Mouse (Mus musculus): ENCODE results near the gene Cbx3. TPM values are rescaled to one million over a fixed set of nuclear protein-coding genes. Genes with fewer than 3 reads are reported as not detected.

Gene Cbx3
- polyA plus RNA-seq, 1 experiment from 2014 or later, result 591 TPM

- H3K9me3 ChIP-seq (replicated peaks; ENCODE audit: control insufficient read depth, low read length), result no peaks in the 10 kb centered on the region
- H3K27ac ChIP-seq (ENCODE audit: low read depth, low read length), result no peak overlapping the region
- H3K27me3 ChIP-seq (replicated peaks; ENCODE audit: control insufficient read depth, insufficient read depth, low read length), result no peaks in the 10 kb centered on the region
- H3K4me2 ChIP-seq (ENCODE audit: low read length), result peak overlapping the region; percentile 72
- peaks cover 22% of the 10 kb centered on the region for H3K4me1 ChIP-seq (ENCODE audit: control insufficient read depth, insufficient read depth, low read length)
- peak overlapping the region; percentile 53 for H3K9ac ChIP-seq (ENCODE audit: low read length)
- ATAC-seq (no peak), DNase-seq (ENCODE audit: low spot score) (peak; percentile 73)
- H3K4me3 ChIP-seq (ENCODE audit: low read depth, low read length), result peak overlapping the region; percentile 100
- peaks cover 48% of the 10 kb centered on the region for H3K36me3 ChIP-seq (ENCODE audit: control insufficient read depth, insufficient read depth, low read length)
- WGBS, result under 1% methylated on average over 2 of the region's 2 CpGs
Observed at GRCm38 (mm10) chr6:51467649-51468048, 2.5 kb upstream of the Cbx3 start.

GRCm38 (mm10) chr6:51468891-51469561 lies 1.1 kb upstream of the Cbx3 start:
- H3K4me1 ChIP-seq (ENCODE audit: control insufficient read depth, insufficient read depth, low read length), result peaks cover 33% of the 10 kb centered on the region

GRCm38 (mm10) chr6:51469715-51470310 lies 347 bp upstream of the Cbx3 start, which contains the start of gene Hnrnpa2b1:
Gene Hnrnpa2b1 (minus strand): TSS chr6:51469894.
- H3K4me2 ChIP-seq (ENCODE audit: low read length), result peak within 1 kb of the TSS; percentile 81
- WGBS, result under 1% methylated on average over 63 of the region's 63 CpGs
- H3K27me3 ChIP-seq (replicated peaks; ENCODE audit: control insufficient read depth, insufficient read depth, low read length), result no peaks in the 10 kb centered on the region
- H3K9me3 ChIP-seq (replicated peaks; ENCODE audit: control insufficient read depth, low read length), result no peaks in the 10 kb centered on the region
- DNase-seq (ENCODE audit: low spot score) (peak; percentile 100), ATAC-seq (peak; percentile 88)
- H3K4me1 ChIP-seq (ENCODE audit: control insufficient read depth, insufficient read depth, low read length), result peaks cover 33% of the 10 kb centered on the region
- H3K4me3 ChIP-seq (ENCODE audit: low read depth, low read length), result peak within 1 kb of the TSS; percentile 100
- H3K27ac ChIP-seq (ENCODE audit: low read depth, low read length), result peak within 1 kb of the TSS; percentile 100
- peak within 1 kb of the TSS; percentile 100 for H3K9ac ChIP-seq (ENCODE audit: low read length)
- peaks cover 50% of the 10 kb centered on the region for H3K36me3 ChIP-seq (ENCODE audit: control insufficient read depth, insufficient read depth, low read length)

More at GRCm38 (mm10) chr6:51468891-51469561, 1.1 kb upstream of the Cbx3 start:
- Histone ChIP-seq H3K4me2 (ENCODE audit: low read length) (peak overlapping the region; percentile 72), H3K9me3 (replicated peaks; ENCODE audit: control insufficient read depth, low read length) (no peaks in the 10 kb centered on the region), H3K4me3 (ENCODE audit: low read depth, low read length) (peak overlapping the region; percentile 100), H3K27me3 (replicated peaks; ENCODE audit: control insufficient read depth, insufficient read depth, low read length) (no peaks in the 10 kb centered on the region), H3K27ac (ENCODE audit: low read depth, low read length) (peak overlapping the region; percentile 100), H3K9ac (ENCODE audit: low read length) (peak overlapping the region; percentile 100), H3K36me3 (ENCODE audit: control insufficient read depth, insufficient read depth, low read length) (peaks cover 49% of the 10 kb centered on the region)
- WGBS, result under 1% methylated on average over 63 of the region's 63 CpGs
- ATAC-seq, result peak; percentile 30
- DNase-seq (ENCODE audit: low spot score), result peak; percentile 83

GRCm38 (mm10) chr6:51471179-51471505 lies 982 bp downstream of the Cbx3 start:
- Histone ChIP-seq H3K27me3 (replicated peaks; ENCODE audit: control insufficient read depth, insufficient read depth, low read length) (no peaks in the 10 kb centered on the region), H3K4me1 (ENCODE audit: control insufficient read depth, insufficient read depth, low read length) (peaks cover 29% of the 10 kb centered on the region), H3K9ac (ENCODE audit: low read length) (peak overlapping the region; percentile 100), H3K4me2 (ENCODE audit: low read length) (peak overlapping the region; percentile 81), H3K4me3 (ENCODE audit: low read depth, low read length) (peak overlapping the region; percentile 100), H3K9me3 (replicated peaks; ENCODE audit: control insufficient read depth, low read length) (no peaks in the 10 kb centered on the region), H3K27ac (ENCODE audit: low read depth, low read length) (peak overlapping the region; percentile 100), H3K36me3 (ENCODE audit: control insufficient read depth, insufficient read depth, low read length) (peaks cover 49% of the 10 kb centered on the region)
- ATAC-seq (no peak), DNase-seq (ENCODE audit: low spot score) (no peak)
- WGBS, result 0% methylated on average over 10 of the region's 10 CpGs

- no peaks in the 10 kb centered on the region for H3K9me3 ChIP-seq (replicated peaks; ENCODE audit: control insufficient read depth, low read length)
- DNase-seq (ENCODE audit: low spot score) (no peak), ATAC-seq (no peak)
- peak overlapping the region; percentile 100; the same call in 1 of the 2 replicates for H3K27ac ChIP-seq (ENCODE audit: low read depth, low read length)
- H3K4me1 ChIP-seq (ENCODE audit: control insufficient read depth, insufficient read depth, low read length), result peaks cover 23% of the 10 kb centered on the region
- H3K9ac ChIP-seq (ENCODE audit: low read length), result peak overlapping the region; percentile 100
- H3K4me2 ChIP-seq (ENCODE audit: low read length), result peak overlapping the region; percentile 81
- peaks cover 48% of the 10 kb centered on the region for H3K36me3 ChIP-seq (ENCODE audit: control insufficient read depth, insufficient read depth, low read length)
- H3K27me3 ChIP-seq (replicated peaks; ENCODE audit: control insufficient read depth, insufficient read depth, low read length), result no peaks in the 10 kb centered on the region
- peak overlapping the region; percentile 100 for H3K4me3 ChIP-seq (ENCODE audit: low read depth, low read length)
- WGBS, result 14% methylated on average over 3 of the region's 3 CpGs
Observed at GRCm38 (mm10) chr6:51471782-51472181, 1.6 kb downstream of the Cbx3 start.

- no peaks in the 10 kb centered on the region for H3K9me3 ChIP-seq (replicated peaks; ENCODE audit: control insufficient read depth, low read length)
- peak overlapping the region; percentile 81 for H3K4me2 ChIP-seq (ENCODE audit: low read length)
- DNase-seq (ENCODE audit: low spot score) (no peak), ATAC-seq (no peak)
- H3K27me3 ChIP-seq (replicated peaks; ENCODE audit: control insufficient read depth, insufficient read depth, low read length), result no peaks in the 10 kb centered on the region
- 33% methylated on average over 4 of the region's 4 CpGs for WGBS
- peak overlapping the region; percentile 100 for H3K9ac ChIP-seq (ENCODE audit: low read length)
- peaks cover 48% of the 10 kb centered on the region for H3K36me3 ChIP-seq (ENCODE audit: control insufficient read depth, insufficient read depth, low read length)
- peak overlapping the region; percentile 100 for H3K4me3 ChIP-seq (ENCODE audit: low read depth, low read length)
- H3K4me1 ChIP-seq (ENCODE audit: control insufficient read depth, insufficient read depth, low read length), result peaks cover 19% of the 10 kb centered on the region
- no peak overlapping the region for H3K27ac ChIP-seq (ENCODE audit: low read depth, low read length)
Observed at GRCm38 (mm10) chr6:51472213-51472612, 2.1 kb downstream of the Cbx3 start.

- DNase-seq (ENCODE audit: low spot score), result no peak
- H3K9ac ChIP-seq (ENCODE audit: low read length), result no peak overlapping the region
- no peaks in the 10 kb centered on the region for H3K9me3 ChIP-seq (replicated peaks; ENCODE audit: control insufficient read depth, low read length)
- 93% methylated on average over 4 of the region's 4 CpGs for WGBS
- H3K4me3 ChIP-seq (ENCODE audit: low read depth, low read length), result no peak overlapping the region
- ATAC-seq, result no peak
- H3K27me3 ChIP-seq (replicated peaks; ENCODE audit: control insufficient read depth, insufficient read depth, low read length), result no peaks in the 10 kb centered on the region
- H3K4me1 ChIP-seq (ENCODE audit: control insufficient read depth, insufficient read depth, low read length), result no peaks in the 10 kb centered on the region
- no peak overlapping the region for H3K4me2 ChIP-seq (ENCODE audit: low read length)
- H3K27ac ChIP-seq (ENCODE audit: low read depth, low read length), result no peak overlapping the region
- H3K36me3 ChIP-seq (ENCODE audit: control insufficient read depth, insufficient read depth, low read length), result peaks cover 77% of the 10 kb centered on the region
Observed at GRCm38 (mm10) chr6:51479136-51479731, 9.1 kb downstream of the Cbx3 start.

GRCm38 (mm10) chr6:51481548-51481947 lies 11.4 kb downstream of the Cbx3 start:
- no peak for DNase-seq (ENCODE audit: low spot score)
- H3K36me3 ChIP-seq (ENCODE audit: control insufficient read depth, insufficient read depth, low read length), result peaks cover 63% of the 10 kb centered on the region
- WGBS, result 94% methylated on average over 8 of the region's 8 CpGs
- H3K4me2 ChIP-seq (ENCODE audit: low read length), result no peak overlapping the region
- H3K9ac ChIP-seq (ENCODE audit: low read length), result no peak overlapping the region
- no peak overlapping the region for H3K4me3 ChIP-seq (ENCODE audit: low read depth, low read length)
- H3K27me3 ChIP-seq (replicated peaks; ENCODE audit: control insufficient read depth, insufficient read depth, low read length), result no peaks in the 10 kb centered on the region
- ATAC-seq, result no peak
- no peaks in the 10 kb centered on the region for H3K9me3 ChIP-seq (replicated peaks; ENCODE audit: control insufficient read depth, low read length)
- no peaks in the 10 kb centered on the region for H3K4me1 ChIP-seq (ENCODE audit: control insufficient read depth, insufficient read depth, low read length)
- no peak overlapping the region for H3K27ac ChIP-seq (ENCODE audit: low read depth, low read length)

- Histone ChIP-seq H3K4me1 (ENCODE audit: control insufficient read depth, insufficient read depth, low read length) (no peaks in the 10 kb centered on the region), H3K36me3 (ENCODE audit: control insufficient read depth, insufficient read depth, low read length) (peaks cover 47% of the 10 kb centered on the region), H3K9ac (ENCODE audit: low read length) (no peak overlapping the region), H3K4me2 (ENCODE audit: low read length) (no peak overlapping the region), H3K4me3 (ENCODE audit: low read depth, low read length) (no peak overlapping the region), H3K9me3 (replicated peaks; ENCODE audit: control insufficient read depth, low read length) (no peaks in the 10 kb centered on the region), H3K27ac (ENCODE audit: low read depth, low read length) (no peak overlapping the region), H3K27me3 (replicated peaks; ENCODE audit: control insufficient read depth, insufficient read depth, low read length) (no peaks in the 10 kb centered on the region)
- no peak for DNase-seq (ENCODE audit: low spot score)
- ATAC-seq, result no peak
- 94% methylated on average over 3 of the region's 3 CpGs for WGBS
Observed at GRCm38 (mm10) chr6:51483861-51484260, 13.7 kb downstream of the Cbx3 start.

Measured in forebrain, embryonic 14.5 days (tissue).